Mouse (Mus musculus) layer of hippocampus, adult 11-12 months (tissue): ENCODE results near the gene Sh2b2.

ENCODE experiments used
- DNase-seq: peaks from one replicate; pipeline ENCODE4 v3.0.0; 2022; ENCODE audit warnings: low spot score

The Sh2b2 gene

GRCm38 (mm10) chr5:136181197-136181596 lies 65.2 kb downstream of the Sh2b2 start:
- DNase-seq = peak; percentile 40

GRCm38 (mm10) chr5:136179594-136179993 lies 66.8 kb downstream of the Sh2b2 start:
- DNase-seq = no peak

DNA sequence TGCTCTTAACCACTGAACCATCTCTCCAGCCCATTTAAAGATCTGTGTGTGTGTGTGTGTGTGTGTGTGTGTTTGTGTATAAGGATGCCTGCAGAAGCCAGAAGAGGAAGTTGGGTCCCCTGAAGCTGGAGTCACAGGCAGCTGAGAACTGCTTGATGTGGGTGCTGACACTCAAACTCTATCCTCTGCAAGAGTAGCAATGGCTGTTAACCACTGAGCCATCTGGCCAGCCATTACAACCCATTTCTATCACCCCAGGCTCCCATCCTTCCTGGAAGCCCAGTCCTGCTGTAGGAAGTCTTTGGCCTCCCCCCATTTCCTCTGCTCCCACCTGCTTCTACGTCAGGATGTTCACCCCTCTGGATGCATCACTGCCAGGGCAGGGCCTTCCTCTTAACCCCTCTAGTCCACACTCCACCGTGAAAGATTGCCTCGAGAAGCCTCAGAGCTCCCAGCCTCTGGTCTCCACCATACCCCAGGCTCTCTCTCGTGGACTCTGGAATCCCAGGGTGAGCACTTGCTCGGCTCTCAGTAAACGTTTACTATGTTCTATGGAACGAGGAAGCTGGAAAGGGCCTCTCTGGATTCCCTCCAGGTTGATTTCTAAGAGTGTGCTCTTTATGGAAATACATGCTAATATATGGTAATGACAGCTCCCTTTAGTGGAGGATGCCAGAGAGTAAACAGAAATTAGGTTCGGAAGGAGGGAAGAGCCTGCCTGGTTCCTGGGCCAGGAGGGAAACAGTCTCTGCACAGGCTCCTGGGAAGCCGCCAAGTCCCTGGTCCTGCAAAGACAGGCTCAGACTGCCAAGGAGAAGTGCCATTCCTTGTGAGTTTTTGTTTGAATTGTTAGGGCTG lies 72.5 kb downstream of the Sh2b2 start:
- DNase-seq = peak; percentile 56

GRCm38 (mm10) chr5:136172939-136173338 lies 73.4 kb downstream of the Sh2b2 start:
- DNase-seq = no peak

- DNase-seq = peak; percentile 31
Observed at GRCm38 (mm10) chr5:136171363-136172341, 74.7 kb downstream of the Sh2b2 start.

- DNase-seq = peak; percentile 88
Observed at GRCm38 (mm10) chr5:136170512-136171362, 75.6 kb downstream of the Sh2b2 start, which contains the start of gene Orai2. Orai2 (minus strand) TSS chr5:136170713.

- peak; percentile 54 for DNase-seq
Observed at GRCm38 (mm10) chr5:136169626-136170511, 76.5 kb downstream of the Sh2b2 start.
